11 mouse cellular contexts compared by ENCODE assay signal in genomic region chr4:115090592-115090991, GRCm38 (mm10). TPM values are rescaled to one million over a fixed set of nuclear protein-coding genes. Genes with fewer than 3 reads are reported as not detected.
A peak's percentile ranks its signal among the peaks of the same experiment; 100 is the strongest.
DNase-seq lines count a peak whose midpoint lies in the region; ATAC-seq and TF ChIP-seq lines count a peak whose summit lies in the region.
"Had no signal": no experiment of that assay in that cellular context is flagged by ENCODE, and none has a peak within 500 bp of the region (broad histone marks: within the 10 kb centered on the region; RNA-seq: fewer than 3 reads in every experiment).

No protein-coding gene starts in this region.

- no peak for TF ChIP-seq CTCF in lung, adult 2 months (IDR thresholded peaks at IDR 0.05; ENCODE audit: insufficient read depth, low read length)
- no peak for TF ChIP-seq CTCF in intestine, postnatal 0 days (IDR thresholded peaks at IDR 0.05; ENCODE audit: low read depth)
- no peak for TF ChIP-seq CTCF in stomach, postnatal 0 days (IDR thresholded peaks at IDR 0.05; ENCODE audit: low read depth)

- H3K9me3 ChIP-seq in intestine, postnatal 0 days (ENCODE audit: control insufficient read depth) = no peaks in the 10 kb centered on the region
- H3K9me3 ChIP-seq in stomach, postnatal 0 days (ENCODE audit: control insufficient read depth, low read length) = no peaks in the 10 kb centered on the region

- ATAC-seq in intestine, postnatal 0 days = peak; percentile 80
- ATAC-seq in stomach, postnatal 0 days (ENCODE audit: low FRiP score, low TSS enrichment) = peak; percentile 74
- no peak for ATAC-seq in megakaryocyte-erythroid progenitor cell, adult 5-6 weeks (replicated peaks; ENCODE audit: low FRiP score, low TSS enrichment, poor library complexity, severe bottlenecking)
- ATAC-seq: forebrain, postnatal 0 days; hindbrain, postnatal 0 days had no signal

- H3K4me2 ChIP-seq in intestine, postnatal 0 days (replicated peaks; ENCODE audit: low read depth) = peak overlapping the region; percentile 62
- H3K4me2 ChIP-seq in stomach, postnatal 0 days (replicated peaks; ENCODE audit: low read depth) = peak overlapping the region; percentile 35; the same call in 1 of the 2 replicates
- H3K4me2 ChIP-seq: lung, embryonic 14.5 days had no signal

- H3K4me1 ChIP-seq in lung, adult 2 months (ENCODE audit: control insufficient read depth, insufficient read depth, low read length) = 0 out of 2 replicates have a peak, but pooled peaks cover 3% of the 10 kb centered on the region
- no peaks in the 10 kb centered on the region for H3K4me1 ChIP-seq in intestine, postnatal 0 days (replicated peaks; ENCODE audit: control insufficient read depth, insufficient read depth, low read length)
- 0 out of 2 replicates have a peak, but pooled peaks cover 1% of the 10 kb centered on the region for H3K4me1 ChIP-seq in stomach, postnatal 0 days (replicated peaks; ENCODE audit: control insufficient read depth, insufficient read depth)

- no peak for TF ChIP-seq POLR2A in lung, adult 2 months (IDR thresholded peaks at IDR 0.05; ENCODE audit: borderline replicate concordance, extremely low read depth, low read depth, low read length)

- H3K9ac ChIP-seq in intestine, postnatal 0 days (ENCODE audit: low read depth, low read length) = no peak overlapping the region
- H3K9ac ChIP-seq in stomach, postnatal 0 days (ENCODE audit: low read length) = no peak overlapping the region
- H3K9ac ChIP-seq: forebrain, postnatal 0 days; lung, embryonic 14.5 days had no signal

- no peak for TF ChIP-seq EP300 in stomach, postnatal 0 days (optimal IDR thresholded peaks at IDR 0.05)

- no peaks in the 10 kb centered on the region for H3K27me3 ChIP-seq in intestine, postnatal 0 days (replicated peaks; ENCODE audit: control insufficient read depth, insufficient read depth, low read length)
- H3K27me3 ChIP-seq in stomach, postnatal 0 days (ENCODE audit: control insufficient read depth, insufficient read depth, low read length) = no peaks in the 10 kb centered on the region

- WGBS in lung, adult 2 months = 72% methylated on average over 2 of the region's 2 CpGs
- 25% methylated on average over 2 of the region's 2 CpGs for WGBS in intestine, postnatal 0 days
- 45% methylated on average over 2 of the region's 2 CpGs for WGBS in stomach, postnatal 0 days

- peak; percentile 30 for DNase-seq in lung, postnatal 36 days
- DNase-seq in lung, adult 2 months = no peak
- DNase-seq in kidney, postnatal 25 days = peak; percentile 83 to 95
- DNase-seq in stomach, postnatal 0 days (ENCODE audit: low spot score) = peak; percentile 72
- no peak for DNase-seq in thymus, postnatal 25 days
- DNase-seq: forebrain, postnatal 0 days; lung, embryonic 14.5 days had no signal

- no peaks in the 10 kb centered on the region for H3K36me3 ChIP-seq in intestine, postnatal 0 days (ENCODE audit: control insufficient read depth, insufficient read depth)
- no peaks in the 10 kb centered on the region for H3K36me3 ChIP-seq in stomach, postnatal 0 days (ENCODE audit: control insufficient read depth, insufficient read depth, low read length)

- no peak overlapping the region for H3K4me3 ChIP-seq in lung, adult 2 months (replicated peaks; ENCODE audit: extremely low read depth, low read depth, low read length)
- H3K4me3 ChIP-seq in intestine, postnatal 0 days (ENCODE audit: low read depth, low read length) = peak overlapping the region; percentile 40
- no peak overlapping the region for H3K4me3 ChIP-seq in stomach, postnatal 0 days (ENCODE audit: low read depth, low read length)

- H3K27ac ChIP-seq in intestine, postnatal 0 days (ENCODE audit: low read depth, low read length) = peak overlapping the region; percentile 71
- H3K27ac ChIP-seq in stomach, postnatal 0 days (replicated peaks) = peak overlapping the region; percentile 65
- H3K27ac ChIP-seq: hindbrain, postnatal 0 days had no signal

RNA-seq across cellular contexts. Expression of gene Pdzk1ip1, which starts 2.1 kb away (rescaled TPM):
- 126 and 171 TPM in 2 replicates for polyA plus RNA-seq in lung, adult 2 months (2012; rRNA removed)
- polyA plus RNA-seq in intestine, postnatal 0 days (2015; fragmentation: Nextera tagmentation; extraction: Ambion mirVana) = 358 and 402 TPM in 2 replicates
- polyA plus RNA-seq in stomach, postnatal 0 days (2015; fragmentation: Nextera tagmentation; extraction: Ambion mirVana) = 255 and 279 TPM in 2 replicates
- total RNA-seq in megakaryocyte-erythroid progenitor cell, adult 5-6 weeks (2014; fragmentation: Nextera tagmentation) = 22.0 and 28.7 TPM in 2 replicates
- total RNA-seq in megakaryocyte-erythroid progenitor cell, adult 5-6 weeks (2017) = 5.9 and 34.2 TPM in 2 replicates
- total RNA-seq: forebrain, postnatal 0 days had no signal

RNA-seq across cellular contexts. Expression of gene Tal1, which starts 34.4 kb away (rescaled TPM):
- 11.1 and 20.9 TPM in 2 replicates for polyA plus RNA-seq in lung, adult 2 months (2012; rRNA removed)
- polyA plus RNA-seq in intestine, postnatal 0 days (2015; fragmentation: Nextera tagmentation; extraction: Ambion mirVana) = 0.22 and 0.27 TPM in 2 replicates
- polyA plus RNA-seq in stomach, postnatal 0 days (2015; fragmentation: Nextera tagmentation; extraction: Ambion mirVana) = 0.16 and 0.19 TPM in 2 replicates
- 99.5 and 115 TPM in 2 replicates for total RNA-seq in megakaryocyte-erythroid progenitor cell, adult 5-6 weeks (2014; fragmentation: Nextera tagmentation)
- 56.3 and 63.8 TPM in 2 replicates for total RNA-seq in megakaryocyte-erythroid progenitor cell, adult 5-6 weeks (2017)

RNA-seq across cellular contexts. Expression of gene Cyp4x1, which starts 43.5 kb away (rescaled TPM):
- not detected in 2 replicates for polyA plus RNA-seq in lung, adult 2 months (2012; rRNA removed)
- 0.21 TPM in 2 replicates for polyA plus RNA-seq in intestine, postnatal 0 days (2015; fragmentation: Nextera tagmentation; extraction: Ambion mirVana)
- polyA plus RNA-seq in stomach, postnatal 0 days (2015; fragmentation: Nextera tagmentation; extraction: Ambion mirVana) = 0.28 and 0.29 TPM in 2 replicates
- not detected in 2 replicates for total RNA-seq in megakaryocyte-erythroid progenitor cell, adult 5-6 weeks (2014; fragmentation: Nextera tagmentation)
- 0.27 TPM in 1 of 2 replicates, not detected in the other for total RNA-seq in megakaryocyte-erythroid progenitor cell, adult 5-6 weeks (2017)
- total RNA-seq: heart, adult 8-10 months had no signal

Comparison
In these comparisons a context has a peak if more than half of its experiments do, and no peak if none do; other contexts are left out.
1. DNase-seq: peak in lung, postnatal 36 days (single experiment), kidney, postnatal 25 days (2 of 2) and stomach, postnatal 0 days (single experiment); none in lung, adult 2 months (single experiment) and thymus, postnatal 25 days (single experiment).